Mouse (Mus musculus) lung, embryonic 15.5 days (tissue): ENCODE data around the gene Wnt7a. TPM values are rescaled to one million over a fixed set of nuclear protein-coding genes. Genes with fewer than 3 reads are reported as not detected.

Source experiments
- ATAC-seq: fragments of 200-750 bp; cut with Nextera tagmentation; 2 replicates; pipeline ENCODE4 v1.8.0; 2017; ENCODE audit warnings: moderate number of reproducible peaks, borderline replicate concordance; ENCODE audit not compliant: low FRiP score, low TSS enrichment; ENCODE audit errors: extremely low read depth
- H3K27ac ChIP-seq: fragments of 300-500 bp; sonication (generic); 2 replicates; pipeline ENCODE4 v1.5.1; 2015; ENCODE audit warnings: moderate library complexity, mild to moderate bottlenecking, inconsistent platforms
- H3K27me3 ChIP-seq: fragments of 300-500 bp; sonication (generic); 2 replicates; pipeline ENCODE4 v1.6.1; 2015; ENCODE audit warnings: inconsistent platforms
- H3K36me3 ChIP-seq: fragments of 300-500 bp; sonication (generic); 2 replicates; pipeline ENCODE4 v1.6.1; 2015; ENCODE audit warnings: inconsistent platforms
- H3K4me1 ChIP-seq: fragments of 300-500 bp; sonication (generic); 2 replicates; pipeline ENCODE4 v1.6.1; 2015; ENCODE audit warnings: inconsistent platforms
- H3K4me2 ChIP-seq: fragments of 300-500 bp; sonication (generic); 2 replicates; pipeline ENCODE4 v1.6.1; 2015; ENCODE audit warnings: inconsistent platforms, mild to moderate bottlenecking, moderate library complexity
- H3K4me3 ChIP-seq: fragments of 300-500 bp; sonication (generic); 2 replicates; pipeline ENCODE4 v1.5.1; 2015; ENCODE audit warnings: mild to moderate bottlenecking, inconsistent platforms
- H3K9ac ChIP-seq: fragments of 300-500 bp; sonication (generic); 2 replicates; pipeline ENCODE4 v1.6.1; 2015; ENCODE audit warnings: inconsistent platforms
- H3K9me3 ChIP-seq: fragments of 300-500 bp; sonication (generic); 2 replicates; pipeline ENCODE4 v1.6.1; 2016; ENCODE audit warnings: inconsistent platforms
- WGBS: fragments of 180-500 bp; shearing (Covaris S2); methylation state at CpG from one replicate; pipeline ENCODE4 v1.1.7; 2015; 5-methylcytosine and 5-hydroxymethylcytosine counted together
- polyA plus RNA-seq: library from polyadenylated mRNA; unstranded; fragments of >200 nt; fragmentation: Nextera tagmentation; extraction: Ambion mirVana; gene quantifications from 2 replicates; pipeline ENCODE4 v1.2.1, GENCODE M21; 2015

Wnt7a gene
- polyA plus RNA-seq, 1 experiment from 2014 or later = 1.8 TPM

GRCm38 (mm10) chr6:91358866-91359656 is 52.1 kb downstream of the Wnt7a start:
- no peaks in the 10 kb centered on the region for H3K27me3 ChIP-seq
- no peak for ATAC-seq
- 67% methylated on average over 6 of the region's 6 CpGs for WGBS

GRCm38 (mm10) chr6:91358394-91358793 is 52.8 kb downstream of the Wnt7a start:
- WGBS = 38% methylated on average over 2 of the region's 2 CpGs
- Histone ChIP-seq H3K4me2 (no peak overlapping the region), H3K4me3 (no peak overlapping the region), H3K27me3 (no peaks in the 10 kb centered on the region), H3K27ac (no peak overlapping the region), H3K4me1 (peaks cover 7% of the 10 kb centered on the region; the same call in 1 of the 2 replicates), H3K36me3 (no peaks in the 10 kb centered on the region), H3K9ac (no peak overlapping the region), H3K9me3 (no peaks in the 10 kb centered on the region)
- no peak for ATAC-seq

More at GRCm38 (mm10) chr6:91358866-91359656, 52.1 kb downstream of the Wnt7a start:
- Histone ChIP-seq H3K9ac (no peak overlapping the region), H3K4me2 (no peak overlapping the region), H3K27ac (no peak overlapping the region), H3K4me1 (peaks cover 7% of the 10 kb centered on the region; the same call in 1 of the 2 replicates), H3K4me3 (no peak overlapping the region), H3K9me3 (no peaks in the 10 kb centered on the region), H3K36me3 (no peaks in the 10 kb centered on the region)

- Histone ChIP-seq H3K9ac (no peak overlapping the region), H3K36me3 (no peaks in the 10 kb centered on the region), H3K4me3 (no peak overlapping the region), H3K4me2 (no peak overlapping the region), H3K4me1 (peaks cover 7% of the 10 kb centered on the region; the same call in 1 of the 2 replicates), H3K9me3 (no peaks in the 10 kb centered on the region), H3K27ac (peak overlapping the region; percentile 53), H3K27me3 (no peaks in the 10 kb centered on the region)
- no peak; the same call in 1 of the 2 replicates for ATAC-seq
- WGBS = 33% methylated on average over 13 of the region's 13 CpGs
These were observed 53.8 kb downstream of the Wnt7a start for GRCm38 (mm10) chr6:91357238-91357876.

GRCm38 (mm10) chr6:91349620-91350019 is 61.5 kb downstream of the Wnt7a start:
- WGBS = 31% methylated on average over 9 of the region's 9 CpGs
- H3K4me2 ChIP-seq = no peak overlapping the region
- H3K9me3 ChIP-seq = no peaks in the 10 kb centered on the region
- H3K4me1 ChIP-seq = no peaks in the 10 kb centered on the region; the same call in 1 of the 2 replicates
- H3K36me3 ChIP-seq = no peaks in the 10 kb centered on the region
- no peak for ATAC-seq
- H3K4me3 ChIP-seq = no peak overlapping the region
- no peaks in the 10 kb centered on the region for H3K27me3 ChIP-seq
- no peak overlapping the region for H3K9ac ChIP-seq
- no peak overlapping the region for H3K27ac ChIP-seq

- no peaks in the 10 kb centered on the region for H3K9me3 ChIP-seq
- no peaks in the 10 kb centered on the region for H3K36me3 ChIP-seq
- H3K9ac ChIP-seq = no peak overlapping the region
- no peaks in the 10 kb centered on the region for H3K27me3 ChIP-seq
- H3K4me1 ChIP-seq = no peaks in the 10 kb centered on the region; the same call in 1 of the 2 replicates
- ATAC-seq = no peak
- H3K27ac ChIP-seq = no peak overlapping the region
- H3K4me3 ChIP-seq = no peak overlapping the region
- no peak overlapping the region for H3K4me2 ChIP-seq
- 26% methylated on average over 7 of the region's 7 CpGs for WGBS
These were observed 63.4 kb downstream of the Wnt7a start for GRCm38 (mm10) chr6:91347721-91348120.

GRCm38 (mm10) chr6:91346906-91347156 is 64.3 kb downstream of the Wnt7a start:
- H3K4me3 ChIP-seq = no peak overlapping the region
- H3K27me3 ChIP-seq = no peaks in the 10 kb centered on the region
- no peak for ATAC-seq
- no peak overlapping the region for H3K4me2 ChIP-seq
- no peaks in the 10 kb centered on the region; the same call in 1 of the 2 replicates for H3K4me1 ChIP-seq
- no peak overlapping the region for H3K9ac ChIP-seq
- H3K9me3 ChIP-seq = no peaks in the 10 kb centered on the region
- no peak overlapping the region for H3K27ac ChIP-seq
- H3K36me3 ChIP-seq = no peaks in the 10 kb centered on the region
- WGBS = 40% methylated on average over 3 of the region's 3 CpGs

DNA sequence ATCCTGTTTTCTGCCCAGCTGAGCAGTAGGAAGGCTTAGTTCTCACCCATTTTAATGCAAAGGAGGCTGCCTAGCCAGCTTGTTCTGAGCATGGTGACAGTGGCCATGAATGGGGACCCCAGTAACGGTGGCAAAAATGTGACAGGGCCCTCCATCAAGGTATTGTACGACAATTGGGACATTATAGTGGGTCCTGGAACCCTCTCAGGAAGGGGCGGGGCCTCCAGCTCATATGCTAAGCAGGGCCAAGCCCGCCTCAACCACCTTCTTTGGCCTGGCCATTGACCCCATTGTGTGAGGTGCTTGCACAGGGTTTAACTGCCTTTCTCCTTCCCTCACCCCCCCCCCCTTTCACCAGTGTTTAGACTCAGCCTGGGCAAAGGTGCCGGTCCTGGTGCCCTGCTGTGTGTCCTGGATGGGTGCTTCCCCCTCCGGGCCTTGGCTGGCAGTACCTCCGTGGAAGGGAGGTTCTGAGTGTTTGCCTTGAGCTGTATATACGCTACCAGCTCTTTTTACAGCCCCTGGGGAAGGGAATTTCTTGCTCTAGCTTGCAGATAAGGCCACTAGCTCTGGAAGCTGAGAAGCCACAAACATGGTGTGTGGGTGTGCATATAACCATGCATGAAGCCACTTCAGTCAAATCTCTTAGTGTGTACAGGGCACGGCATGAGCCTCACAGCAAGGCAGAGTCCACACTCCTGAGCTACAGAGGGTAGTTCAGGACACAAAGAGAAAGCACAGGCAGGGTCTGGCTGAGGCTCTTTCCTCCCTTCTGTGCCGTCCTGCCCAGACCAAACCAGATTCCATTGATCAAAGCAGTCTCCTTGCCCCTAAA is 64.9 kb downstream of the Wnt7a start:
- no peak overlapping the region for H3K27ac ChIP-seq
- ATAC-seq = no peak
- H3K4me1 ChIP-seq = no peaks in the 10 kb centered on the region; the same call in 1 of the 2 replicates
- no peak overlapping the region for H3K4me2 ChIP-seq
- no peaks in the 10 kb centered on the region for H3K36me3 ChIP-seq
- no peaks in the 10 kb centered on the region for H3K9me3 ChIP-seq
- H3K27me3 ChIP-seq = no peaks in the 10 kb centered on the region
- H3K9ac ChIP-seq = no peak overlapping the region
- 39% methylated on average over 10 of the region's 10 CpGs for WGBS
- no peak overlapping the region for H3K4me3 ChIP-seq

DNA sequence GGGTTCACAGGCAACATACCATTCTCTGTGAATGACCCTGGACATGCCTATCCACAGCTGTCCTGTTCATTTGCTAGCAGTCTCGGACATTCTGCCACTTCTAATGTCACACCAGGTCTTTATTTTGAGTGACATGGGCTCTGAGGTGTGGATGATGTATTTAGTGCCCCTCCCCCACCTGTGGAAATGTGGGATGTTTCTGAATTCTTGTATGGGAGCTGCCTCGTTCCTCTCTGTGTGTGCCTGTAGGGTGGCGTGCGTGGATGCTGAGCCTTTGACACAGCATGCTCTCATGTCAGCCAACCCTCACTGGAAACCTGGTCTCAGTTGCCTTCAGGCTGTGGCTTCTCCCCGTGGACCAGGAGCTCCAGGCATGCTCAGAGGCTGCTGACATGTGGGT is 66.1 kb downstream of the Wnt7a start:
- Histone ChIP-seq H3K9ac (no peak overlapping the region), H3K4me1 (no peaks in the 10 kb centered on the region; the same call in 1 of the 2 replicates), H3K4me2 (no peak overlapping the region), H3K4me3 (no peak overlapping the region), H3K9me3 (no peaks in the 10 kb centered on the region), H3K36me3 (no peaks in the 10 kb centered on the region), H3K27me3 (no peaks in the 10 kb centered on the region), H3K27ac (no peak overlapping the region)
- 69% methylated on average over 5 of the region's 5 CpGs for WGBS
- ATAC-seq = no peak

GRCm38 (mm10) chr6:91339612-91340246 is 71.4 kb downstream of the Wnt7a start:
- no peak overlapping the region for H3K27ac ChIP-seq
- WGBS = 45% methylated on average over 8 of the region's 8 CpGs
- no peaks in the 10 kb centered on the region for H3K36me3 ChIP-seq
- no peaks in the 10 kb centered on the region for H3K9me3 ChIP-seq
- H3K4me1 ChIP-seq = 0 out of 2 replicates have a peak, but pooled peaks cover 3% of the 10 kb centered on the region
- ATAC-seq = peak; percentile 65
- no peaks in the 10 kb centered on the region for H3K27me3 ChIP-seq
- no peak overlapping the region for H3K9ac ChIP-seq
- H3K4me3 ChIP-seq = no peak overlapping the region
- no peak overlapping the region for H3K4me2 ChIP-seq

DNA sequence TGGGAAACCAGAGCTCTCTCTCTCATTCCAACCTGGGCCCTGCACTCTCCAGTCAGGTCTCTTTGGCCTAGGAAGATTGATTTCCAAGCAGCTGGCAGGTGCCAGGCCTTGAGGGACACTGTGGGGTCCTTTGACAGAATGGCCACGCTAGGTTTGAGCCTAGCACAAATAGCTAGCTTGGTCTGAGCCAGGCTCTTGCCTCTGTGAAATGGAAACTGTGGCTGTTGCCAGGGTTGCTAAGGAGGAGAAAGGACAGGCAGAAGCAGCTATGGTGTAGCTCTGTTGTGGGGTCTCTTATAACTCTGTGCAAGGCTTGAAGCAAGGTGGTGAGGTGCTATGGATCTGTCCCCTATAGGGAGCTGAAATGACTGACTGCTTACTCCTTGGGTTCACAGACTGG is 75.7 kb downstream of the Wnt7a start:
- WGBS = 52% methylated on average over 1 of the region's 1 CpGs

DNA sequence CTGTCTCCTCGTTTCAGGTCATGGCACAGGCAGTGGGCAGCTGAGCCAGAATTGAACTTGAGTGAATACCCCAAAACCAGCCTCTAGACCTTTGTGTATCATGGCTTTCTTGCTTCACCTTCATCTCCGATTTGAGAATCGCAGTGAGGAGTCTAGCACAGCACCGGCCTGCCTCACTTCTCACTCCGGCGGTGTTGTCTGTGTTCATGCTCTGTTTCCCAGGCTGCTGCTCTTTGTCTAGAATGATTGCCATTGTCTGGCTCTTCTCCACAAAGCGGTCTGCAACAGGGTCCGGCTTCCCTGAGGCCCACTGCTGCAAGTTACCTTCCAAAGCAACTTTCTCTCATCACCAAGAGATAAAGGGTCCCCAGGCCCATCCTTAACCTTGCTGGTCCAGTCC is 79.3 kb downstream of the Wnt7a start:
- Histone ChIP-seq H3K36me3 (no peaks in the 10 kb centered on the region), H3K4me2 (no peak overlapping the region), H3K27ac (no peak overlapping the region), H3K27me3 (no peaks in the 10 kb centered on the region), H3K4me3 (no peak overlapping the region), H3K9ac (no peak overlapping the region), H3K4me1 (no peaks in the 10 kb centered on the region), H3K9me3 (no peaks in the 10 kb centered on the region)
- no peak for ATAC-seq
- 88% methylated on average over 8 of the region's 8 CpGs for WGBS

More for the DNA sequence above, 75.7 kb downstream of the Wnt7a start:
- Histone ChIP-seq H3K4me1 (0 out of 2 replicates have a peak, but pooled peaks cover 3% of the 10 kb centered on the region), H3K9me3 (no peaks in the 10 kb centered on the region), H3K4me2 (no peak overlapping the region), H3K36me3 (no peaks in the 10 kb centered on the region), H3K4me3 (no peak overlapping the region), H3K27me3 (no peaks in the 10 kb centered on the region), H3K9ac (no peak overlapping the region), H3K27ac (no peak overlapping the region)
- no peak for ATAC-seq
